20 mouse cellular contexts compared by ENCODE assay signal in genomic region chr12:73698436-73698835, GRCm38 (mm10).
DNase-seq lines count a peak whose midpoint lies in the region; ATAC-seq lines count a peak whose summit lies in the region.
"Had no signal": no experiment of that assay in that cellular context is flagged by ENCODE, and none has a peak within 500 bp of the region (broad histone marks: within the 10 kb centered on the region; RNA-seq: fewer than 3 reads in every experiment).

No protein-coding gene starts in this region.

- H3K27me3 ChIP-seq in heart, embryonic 16.5 days (ENCODE audit: control insufficient read depth, insufficient read depth, low read length): no peaks in the 10 kb centered on the region
- H3K27me3 ChIP-seq: heart, embryonic 12.5 days; liver, embryonic 13.5 days; lung, embryonic 15.5 days; midbrain, embryonic 12.5 days; neural tube, embryonic 15.5 days had no signal

- no peak for DNase-seq in heart, postnatal 36 days
- DNase-seq in CD8-positive naive resting alpha-beta T cell, adult 2 months (ENCODE audit: low read depth in 2 of 2, low spot score in 2 of 2): peak; percentile 62 to 65
- DNase-seq in natural killer cell, adult 2 months (ENCODE audit: low spot score in 2 of 2): peak; percentile 34 to 44
- peak; percentile 69 to 78 for DNase-seq in thymus, postnatal 36 days
- no peak for DNase-seq in cerebellum, adult 8-10 months
- DNase-seq in right cerebral cortex, adult 18-20 months: no peak
- DNase-seq: adrenal gland, adult 8-10 months; cerebellum, postnatal 10 days; gastrocnemius, adult 2 months; heart, postnatal 4 days; kidney, adult 18-20 months; liver, embryonic 13.5 days had no signal

- no peaks in the 10 kb centered on the region for H3K36me3 ChIP-seq in heart, embryonic 16.5 days (ENCODE audit: control insufficient read depth, insufficient read depth)
- H3K36me3 ChIP-seq: limb, embryonic 13.5 days; liver, embryonic 13.5 days; lung, embryonic 15.5 days; midbrain, embryonic 12.5 days; neural tube, embryonic 15.5 days had no signal

- no peak overlapping the region for H3K4me2 ChIP-seq in heart, embryonic 16.5 days (ENCODE audit: low read depth, low read length)
- H3K4me2 ChIP-seq: heart, embryonic 12.5 days; limb, embryonic 13.5 days; liver, embryonic 13.5 days; lung, embryonic 15.5 days; midbrain, embryonic 12.5 days; neural tube, embryonic 15.5 days had no signal

- intact Hi-C loops in heart, postnatal 36 days (cut with DNase I): loop anchor here (10.0 kb wide), 1 partner anchor 684 kb away; no protein-coding TSS in a partner anchor

- no peaks in the 10 kb centered on the region for H3K9me3 ChIP-seq in heart, embryonic 16.5 days (replicated peaks; ENCODE audit: control insufficient read depth, low read length)
- H3K9me3 ChIP-seq: heart, embryonic 12.5 days; limb, embryonic 13.5 days; liver, embryonic 13.5 days; lung, embryonic 15.5 days; midbrain, embryonic 12.5 days; neural tube, embryonic 15.5 days had no signal

- 75% methylated on average over 5 of the region's 5 CpGs for WGBS in heart, embryonic 16.5 days

- peaks cover 8% of the 10 kb centered on the region for H3K4me1 ChIP-seq in heart, embryonic 16.5 days (ENCODE audit: control insufficient read depth, insufficient read depth, low read length)
- H3K4me1 ChIP-seq: liver, embryonic 13.5 days had no signal

- ATAC-seq in heart, embryonic 16.5 days (replicated peaks; ENCODE audit: extremely low read depth, insufficient read depth, low FRiP score): no peak
- ATAC-seq: hindbrain, postnatal 0 days had no signal

- H3K4me3 ChIP-seq in heart, embryonic 16.5 days (ENCODE audit: low read length): no peak overlapping the region
- H3K4me3 ChIP-seq: gastrocnemius, adult 2 months; heart, embryonic 12.5 days; limb, embryonic 13.5 days; liver, embryonic 13.5 days; lung, embryonic 15.5 days; midbrain, embryonic 12.5 days; neural tube, embryonic 15.5 days had no signal

- H3K27ac ChIP-seq in heart, embryonic 16.5 days (ENCODE audit: low read length): peak overlapping the region; percentile 34; the same call in 1 of the 2 replicates
- H3K27ac ChIP-seq: gastrocnemius, adult 2 months; hindbrain, postnatal 0 days; kidney, postnatal 0 days; limb, embryonic 13.5 days; liver, embryonic 13.5 days; lung, embryonic 15.5 days; midbrain, embryonic 12.5 days; neural tube, embryonic 15.5 days had no signal

- H3K9ac ChIP-seq in heart, embryonic 16.5 days (ENCODE audit: low read length): no peak overlapping the region
- H3K9ac ChIP-seq: heart, embryonic 12.5 days; liver, embryonic 13.5 days; lung, embryonic 15.5 days; midbrain, embryonic 12.5 days; neural tube, embryonic 15.5 days had no signal

Comparison
In these comparisons a context has a peak if more than half of its experiments do, and no peak if none do; other contexts are left out.
1. DNase-seq: peak in CD8-positive naive resting alpha-beta T cell, adult 2 months (2 of 2), natural killer cell, adult 2 months (2 of 2) and thymus, postnatal 36 days (2 of 2); none in heart, postnatal 36 days (0 of 2), cerebellum, adult 8-10 months (single experiment) and right cerebral cortex, adult 18-20 months (single experiment).